Mouse (Mus musculus): ENCODE measurements around the gene S100a3. TPM values are rescaled to one million over a fixed set of nuclear protein-coding genes. Genes with fewer than 3 reads are reported as not detected.

The S100a3 gene
- polyA plus RNA-seq, 1 experiment from 2014 or later, result not detected

GRCm38 (mm10) chr3:90639511-90640154 lies 79.3 kb downstream of the S100a3 start:
- no peak for ATAC-seq (ENCODE audit: insufficient read depth, low FRiP score, low TSS enrichment)
- 56% methylated on average over 7 of the region's 7 CpGs for WGBS

GRCm38 (mm10) chr3:90640981-90641380 lies 80.6 kb downstream of the S100a3 start:
- DNase-seq (ENCODE audit: low spot score), result no peak
- H3K4me2 ChIP-seq (ENCODE audit: low read depth), result no peak overlapping the region
- no peak overlapping the region for H3K27ac ChIP-seq (ENCODE audit: low read depth, low read length)
- no peak overlapping the region for H3K9ac ChIP-seq (ENCODE audit: low read length)
- no peak overlapping the region for H3K4me3 ChIP-seq (ENCODE audit: low read depth, low read length)
- no peaks in the 10 kb centered on the region for H3K4me1 ChIP-seq (ENCODE audit: control insufficient read depth, insufficient read depth, low read length)
- ATAC-seq (ENCODE audit: insufficient read depth, low FRiP score, low TSS enrichment), result no peak
- no peaks in the 10 kb centered on the region for H3K36me3 ChIP-seq (ENCODE audit: control insufficient read depth, insufficient read depth, low read length)
- WGBS, result 88% methylated on average over 7 of the region's 7 CpGs
- H3K27me3 ChIP-seq (ENCODE audit: control insufficient read depth, insufficient read depth, low read length), result no peaks in the 10 kb centered on the region
- no peaks in the 10 kb centered on the region for H3K9me3 ChIP-seq (ENCODE audit: control insufficient read depth, low read length)

More at GRCm38 (mm10) chr3:90639511-90640154, 79.3 kb downstream of the S100a3 start:
- peak; percentile 39 for DNase-seq (ENCODE audit: low spot score)
- Histone ChIP-seq H3K36me3 (ENCODE audit: control insufficient read depth, insufficient read depth, low read length) (no peaks in the 10 kb centered on the region), H3K4me3 (ENCODE audit: low read depth, low read length) (no peak overlapping the region), H3K9ac (ENCODE audit: low read length) (no peak overlapping the region), H3K27ac (ENCODE audit: low read depth, low read length) (no peak overlapping the region), H3K9me3 (ENCODE audit: control insufficient read depth, low read length) (no peaks in the 10 kb centered on the region), H3K4me1 (ENCODE audit: control insufficient read depth, insufficient read depth, low read length) (no peaks in the 10 kb centered on the region), H3K27me3 (ENCODE audit: control insufficient read depth, insufficient read depth, low read length) (no peaks in the 10 kb centered on the region), H3K4me2 (ENCODE audit: low read depth) (no peak overlapping the region)

- Histone ChIP-seq H3K4me1 (ENCODE audit: control insufficient read depth, insufficient read depth, low read length) (no peaks in the 10 kb centered on the region), H3K27ac (ENCODE audit: low read depth, low read length) (no peak overlapping the region), H3K36me3 (ENCODE audit: control insufficient read depth, insufficient read depth, low read length) (no peaks in the 10 kb centered on the region), H3K9ac (ENCODE audit: low read length) (no peak overlapping the region), H3K4me2 (ENCODE audit: low read depth) (no peak overlapping the region), H3K4me3 (ENCODE audit: low read depth, low read length) (no peak overlapping the region), H3K27me3 (ENCODE audit: control insufficient read depth, insufficient read depth, low read length) (no peaks in the 10 kb centered on the region), H3K9me3 (ENCODE audit: control insufficient read depth, low read length) (no peaks in the 10 kb centered on the region)
- DNase-seq (ENCODE audit: low spot score), result no peak
- ATAC-seq (ENCODE audit: insufficient read depth, low FRiP score, low TSS enrichment), result no peak
- WGBS, result 51% methylated on average over 3 of the region's 3 CpGs
Observed at GRCm38 (mm10) chr3:90644220-90644619, 83.8 kb downstream of the S100a3 start.

DNA sequence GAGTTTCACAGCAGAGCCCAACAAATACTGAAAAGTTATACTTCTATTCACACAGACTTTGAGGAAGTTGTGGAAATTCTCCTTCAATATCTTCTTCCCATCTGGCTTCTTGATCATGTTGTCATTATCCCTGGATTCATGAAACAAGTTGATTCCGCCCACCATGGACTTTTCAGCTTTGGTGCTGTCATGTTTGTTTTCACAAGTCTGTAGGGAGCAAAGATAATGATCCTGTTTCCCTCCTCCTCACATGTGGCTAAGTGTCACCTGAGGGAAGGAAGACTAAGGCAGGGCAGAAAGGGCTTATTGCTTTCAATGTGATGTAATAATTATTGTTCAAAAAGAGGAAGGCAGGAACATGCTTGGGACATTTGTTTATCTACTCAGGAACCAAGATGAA lies 86.9 kb downstream of the S100a3 start:
- 81% methylated on average over 1 of the region's 1 CpGs for WGBS

DNA sequence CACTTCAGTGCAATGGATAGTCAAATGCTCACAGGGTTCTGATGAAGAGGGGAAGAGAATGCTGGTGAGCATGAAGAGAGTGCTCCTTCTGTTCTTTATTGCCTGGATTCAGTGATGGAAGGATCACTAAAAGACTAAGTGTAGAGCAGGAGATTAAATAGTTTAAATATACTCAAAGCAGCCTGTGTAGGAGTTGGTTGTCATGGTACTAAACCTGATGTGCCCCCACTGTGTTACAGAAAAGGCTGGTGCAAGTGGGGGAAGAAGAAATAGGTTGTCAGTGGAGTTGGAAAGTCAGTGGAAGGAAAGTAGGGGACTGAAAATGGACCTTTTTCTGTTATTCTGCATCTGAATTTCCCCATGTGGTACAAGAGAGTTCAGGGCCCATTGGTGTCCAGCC lies 88.6 kb downstream of the S100a3 start:
- H3K4me2 ChIP-seq (ENCODE audit: low read depth), result no peak overlapping the region
- no peak overlapping the region for H3K9ac ChIP-seq (ENCODE audit: low read length)
- no peaks in the 10 kb centered on the region for H3K4me1 ChIP-seq (ENCODE audit: control insufficient read depth, insufficient read depth, low read length)
- no peak overlapping the region for H3K4me3 ChIP-seq (ENCODE audit: low read depth, low read length)
- no peaks in the 10 kb centered on the region for H3K27me3 ChIP-seq (ENCODE audit: control insufficient read depth, insufficient read depth, low read length)
- ATAC-seq (ENCODE audit: insufficient read depth, low FRiP score, low TSS enrichment) (no peak), DNase-seq (ENCODE audit: low spot score) (no peak)
- no peak overlapping the region for H3K27ac ChIP-seq (ENCODE audit: low read depth, low read length)
- H3K36me3 ChIP-seq (ENCODE audit: control insufficient read depth, insufficient read depth, low read length), result no peaks in the 10 kb centered on the region
- no peaks in the 10 kb centered on the region for H3K9me3 ChIP-seq (ENCODE audit: control insufficient read depth, low read length)

More for the DNA sequence above, 86.9 kb downstream of the S100a3 start:
- Histone ChIP-seq H3K9me3 (ENCODE audit: control insufficient read depth, low read length) (no peaks in the 10 kb centered on the region), H3K27me3 (ENCODE audit: control insufficient read depth, insufficient read depth, low read length) (no peaks in the 10 kb centered on the region), H3K36me3 (ENCODE audit: control insufficient read depth, insufficient read depth, low read length) (no peaks in the 10 kb centered on the region), H3K4me1 (ENCODE audit: control insufficient read depth, insufficient read depth, low read length) (no peaks in the 10 kb centered on the region), H3K4me2 (ENCODE audit: low read depth) (no peak overlapping the region), H3K4me3 (ENCODE audit: low read depth, low read length) (no peak overlapping the region), H3K27ac (ENCODE audit: low read depth, low read length) (no peak overlapping the region), H3K9ac (ENCODE audit: low read length) (no peak overlapping the region)
- ATAC-seq (ENCODE audit: insufficient read depth, low FRiP score, low TSS enrichment), result no peak
- DNase-seq (ENCODE audit: low spot score), result no peak

DNA sequence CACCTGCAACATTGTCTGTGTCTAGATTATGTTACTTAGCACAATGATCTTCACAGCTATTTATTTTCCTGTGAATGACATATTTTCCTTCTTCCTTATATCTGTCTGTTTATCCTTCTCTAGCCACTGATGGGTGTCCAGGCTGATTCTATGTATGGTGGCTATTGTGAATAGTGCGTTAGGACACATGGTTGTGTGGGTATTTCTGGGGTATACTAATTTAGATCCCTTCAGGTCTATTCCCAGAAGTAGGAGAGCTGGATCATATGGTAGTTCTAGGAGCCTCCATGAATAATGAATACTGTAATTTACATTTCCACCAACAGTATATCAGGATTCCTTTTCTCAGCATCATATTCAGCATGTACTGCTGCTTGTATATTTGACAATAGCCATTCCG lies 89.5 kb downstream of the S100a3 start:
- Histone ChIP-seq H3K36me3 (ENCODE audit: control insufficient read depth, insufficient read depth, low read length) (no peaks in the 10 kb centered on the region), H3K4me1 (ENCODE audit: control insufficient read depth, insufficient read depth, low read length) (no peaks in the 10 kb centered on the region), H3K4me2 (ENCODE audit: low read depth) (no peak overlapping the region), H3K27me3 (ENCODE audit: control insufficient read depth, insufficient read depth, low read length) (no peaks in the 10 kb centered on the region), H3K9ac (ENCODE audit: low read length) (no peak overlapping the region), H3K4me3 (ENCODE audit: low read depth, low read length) (no peak overlapping the region), H3K27ac (ENCODE audit: low read depth, low read length) (no peak overlapping the region), H3K9me3 (ENCODE audit: control insufficient read depth, low read length) (no peaks in the 10 kb centered on the region)
- 92% methylated on average over 2 of the region's 2 CpGs for WGBS
- DNase-seq (ENCODE audit: low spot score), result no peak
- ATAC-seq (ENCODE audit: insufficient read depth, low FRiP score, low TSS enrichment), result no peak

Other genes starting within 250 kb of the S100a3 start
- 11.6 and 14.1 TPM in 2 replicates for gene Slc27a3, start 170.6 kb upstream of the S100a3 start, polyA plus RNA-seq (2014; fragmentation: Nextera tagmentation; extraction: Ambion mirVana)
- 36.8 and 45.8 TPM in 2 replicates for gene Ints3, start 127.0 kb upstream of the S100a3 start, polyA plus RNA-seq (2014; fragmentation: Nextera tagmentation; extraction: Ambion mirVana)
- gene Npr1, start 94.7 kb upstream of the S100a3 start, polyA plus RNA-seq (2014; fragmentation: Nextera tagmentation; extraction: Ambion mirVana), result 3.1 and 3.5 TPM in 2 replicates
- gene Ilf2, start 84.5 kb upstream of the S100a3 start, polyA plus RNA-seq (2014; fragmentation: Nextera tagmentation; extraction: Ambion mirVana), result 333 and 341 TPM in 2 replicates
- 77.3 and 77.7 TPM in 2 replicates for gene Snapin, start 69.5 kb upstream of the S100a3 start, polyA plus RNA-seq (2014; fragmentation: Nextera tagmentation; extraction: Ambion mirVana)
- gene Chtop, start 51.1 kb upstream of the S100a3 start, polyA plus RNA-seq (2014; fragmentation: Nextera tagmentation; extraction: Ambion mirVana), result 133 and 134 TPM in 2 replicates
- 4.6 and 8.4 TPM in 2 replicates for gene S100a1, start 46.2 kb upstream of the S100a3 start, polyA plus RNA-seq (2014; fragmentation: Nextera tagmentation; extraction: Ambion mirVana)
- 11.2 and 12.7 TPM in 2 replicates for gene S100a13, start 46.1 kb upstream of the S100a3 start, polyA plus RNA-seq (2014; fragmentation: Nextera tagmentation; extraction: Ambion mirVana)
- not detected in 2 replicates for gene S100a14, start 33.7 kb upstream of the S100a3 start, polyA plus RNA-seq (2014; fragmentation: Nextera tagmentation; extraction: Ambion mirVana)
- gene S100a16, start 23.3 kb upstream of the S100a3 start, polyA plus RNA-seq (2014; fragmentation: Nextera tagmentation; extraction: Ambion mirVana), result 39.2 and 40.0 TPM in 2 replicates
- not detected in 2 replicates for gene S100a2, start 29.7 kb downstream of the S100a3 start, polyA plus RNA-seq (2014; fragmentation: Nextera tagmentation; extraction: Ambion mirVana)
- gene Gm42674, start 41.3 kb downstream of the S100a3 start, polyA plus RNA-seq (2014; fragmentation: Nextera tagmentation; extraction: Ambion mirVana), result not detected in 2 replicates
- gene S100a4, start 43.2 kb downstream of the S100a3 start, polyA plus RNA-seq (2014; fragmentation: Nextera tagmentation; extraction: Ambion mirVana), result 0.55 TPM in 1 of 2 replicates, not detected in the other
- gene S100a5, start 47.9 kb downstream of the S100a3 start, polyA plus RNA-seq (2014; fragmentation: Nextera tagmentation; extraction: Ambion mirVana), result not detected in 2 replicates
- gene S100a6, start 52.3 kb downstream of the S100a3 start, polyA plus RNA-seq (2014; fragmentation: Nextera tagmentation; extraction: Ambion mirVana), result 7.3 and 8.2 TPM in 2 replicates
- not detected in 2 replicates for gene S100a7a, start 93.4 kb downstream of the S100a3 start, polyA plus RNA-seq (2014; fragmentation: Nextera tagmentation; extraction: Ambion mirVana)
- 4.8 and 5.3 TPM in 2 replicates for gene S100a8, start 108.4 kb downstream of the S100a3 start, polyA plus RNA-seq (2014; fragmentation: Nextera tagmentation; extraction: Ambion mirVana)
- 2.6 and 5.2 TPM in 2 replicates for gene S100a9, start 135.1 kb downstream of the S100a3 start, polyA plus RNA-seq (2014; fragmentation: Nextera tagmentation; extraction: Ambion mirVana)
- not detected in 2 replicates for gene Pglyrp4, start 166.3 kb downstream of the S100a3 start, polyA plus RNA-seq (2014; fragmentation: Nextera tagmentation; extraction: Ambion mirVana)
- gene Gm5849, start 217.3 kb downstream of the S100a3 start, polyA plus RNA-seq (2014; fragmentation: Nextera tagmentation; extraction: Ambion mirVana), result not detected in 2 replicates

Data from neural tube, embryonic 11.5 days (tissue).